Mouse (Mus musculus) neural tube, embryonic 13.5 days (tissue): ENCODE data around the gene Ttc7. TPM values are rescaled to one million over a fixed set of nuclear protein-coding genes. Genes with fewer than 3 reads are reported as not detected.

Source experiments
- ATAC-seq: fragments of 200-750 bp; cut with Nextera tagmentation; 2 replicates; pipeline ENCODE4 v1.8.0; 2017; ENCODE audit warnings: low read depth, mild to moderate bottlenecking, moderate TSS enrichment, moderate library complexity
- H3K27ac ChIP-seq: fragments of 300-500 bp; sonication (generic); replicated peaks from 2 replicates; pipeline ENCODE4 v1.5.1; 2015; ENCODE audit warnings: moderate library complexity, mild to moderate bottlenecking, inconsistent platforms
- H3K27me3 ChIP-seq: fragments of 300-500 bp; sonication (generic); 2 replicates; pipeline ENCODE4 v1.6.1; 2015; ENCODE audit warnings: mild to moderate bottlenecking, inconsistent platforms
- H3K36me3 ChIP-seq: fragments of 300-500 bp; sonication (generic); 2 replicates; pipeline ENCODE4 v1.6.1; 2015; ENCODE audit warnings: mild to moderate bottlenecking, inconsistent platforms
- H3K4me1 ChIP-seq: fragments of 300-500 bp; sonication (generic); replicated peaks from 2 replicates; pipeline ENCODE4 v1.6.1; 2015; ENCODE audit warnings: inconsistent platforms
- H3K4me2 ChIP-seq: fragments of 300-500 bp; sonication (generic); 2 replicates; pipeline ENCODE4 v1.6.1; 2015; ENCODE audit warnings: inconsistent platforms, mild to moderate bottlenecking, moderate library complexity
- H3K4me3 ChIP-seq: fragments of 300-500 bp; sonication (generic); 2 replicates; pipeline ENCODE4 v1.5.1; 2015; ENCODE audit warnings: mild to moderate bottlenecking, inconsistent platforms
- H3K9ac ChIP-seq: fragments of 300-500 bp; sonication (generic); 2 replicates; pipeline ENCODE4 v1.6.1; 2015; ENCODE audit warnings: moderate library complexity, mild to moderate bottlenecking, inconsistent platforms
- H3K9me3 ChIP-seq: fragments of 300-500 bp; sonication (generic); 2 replicates; pipeline ENCODE4 v1.6.1; 2016; ENCODE audit warnings: inconsistent platforms
- WGBS: fragments of 180-500 bp; shearing (Covaris S2); methylation state at CpG from one replicate; pipeline ENCODE4 v1.1.7; 2015; 5-methylcytosine and 5-hydroxymethylcytosine counted together
- polyA plus RNA-seq: library from polyadenylated mRNA; unstranded; fragments of >200 nt; fragmentation: Nextera tagmentation; extraction: Ambion mirVana; gene quantifications from 2 replicates; pipeline ENCODE4 v1.2.1, GENCODE M21; 2015

The Ttc7 gene
- polyA plus RNA-seq, 1 experiment from 2014 or later = 4.9 TPM

GRCm38 (mm10) chr17:87379160-87379624, 96.5 kb downstream of the Ttc7 start:
- Histone ChIP-seq H3K4me3 (no peak overlapping the region), H3K4me2 (no peak overlapping the region), H3K36me3 (no peaks in the 10 kb centered on the region), H3K27me3 (no peaks in the 10 kb centered on the region), H3K9me3 (no peaks in the 10 kb centered on the region), H3K27ac (peak overlapping the region; percentile 80), H3K4me1 (peaks cover 54% of the 10 kb centered on the region), H3K9ac (no peak overlapping the region)
- WGBS = 73% methylated on average over 11 of the region's 11 CpGs
- no peak for ATAC-seq

DNA sequence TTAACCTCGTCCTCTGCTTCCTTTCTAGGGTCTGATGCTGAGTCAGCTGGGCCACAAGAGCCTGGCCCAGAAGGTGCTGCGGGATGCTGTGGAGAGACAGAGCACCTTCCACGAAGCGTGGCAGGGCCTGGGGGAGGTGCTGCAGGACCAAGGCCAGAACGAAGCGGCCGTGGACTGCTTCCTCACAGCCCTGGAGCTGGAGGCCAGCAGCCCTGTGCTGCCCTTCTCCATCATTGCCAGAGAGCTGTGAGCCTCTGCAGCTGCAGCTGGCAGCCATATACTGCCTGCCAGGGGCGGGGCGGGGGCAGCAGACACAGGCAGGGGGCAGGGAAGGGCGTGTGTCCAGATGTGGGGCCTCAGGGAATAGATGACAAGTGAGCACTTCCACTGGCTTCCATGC, 97.1 kb downstream of the Ttc7 start:
- no peaks in the 10 kb centered on the region for H3K9me3 ChIP-seq
- ATAC-seq = 0 out of 2 replicates have a peak, but pooled peaks have one; percentile 13
- H3K9ac ChIP-seq = peak overlapping the region; percentile 39
- no peak overlapping the region for H3K4me3 ChIP-seq
- no peaks in the 10 kb centered on the region for H3K27me3 ChIP-seq
- 49% methylated on average over 10 of the region's 10 CpGs for WGBS
- no peaks in the 10 kb centered on the region for H3K36me3 ChIP-seq
- H3K27ac ChIP-seq = peak overlapping the region; percentile 57
- no peak overlapping the region for H3K4me2 ChIP-seq
- peaks cover 54% of the 10 kb centered on the region for H3K4me1 ChIP-seq

DNA sequence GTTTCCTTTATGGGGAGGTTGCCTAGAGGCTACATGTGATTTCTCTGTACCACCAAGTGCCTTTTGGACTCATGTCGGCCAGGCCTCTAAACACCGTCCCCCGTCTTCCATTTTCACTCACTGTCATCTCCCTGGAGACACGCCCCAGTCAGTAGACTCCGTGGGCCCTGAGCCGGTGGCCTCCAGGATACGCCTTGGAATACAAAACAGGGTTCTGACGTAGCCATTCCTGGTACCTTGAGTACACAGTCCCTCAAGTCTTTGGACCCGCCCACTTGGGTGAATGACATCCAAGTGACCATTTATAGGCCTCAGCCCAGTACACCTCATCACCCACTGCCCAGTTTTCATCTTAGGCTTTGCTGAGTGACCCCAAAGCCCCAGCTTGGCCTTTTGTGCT, 98.0 kb downstream of the Ttc7 start:
- H3K36me3 ChIP-seq = no peaks in the 10 kb centered on the region
- WGBS = 58% methylated on average over 9 of the region's 9 CpGs
- H3K4me2 ChIP-seq = no peak overlapping the region
- no peak for ATAC-seq
- H3K4me3 ChIP-seq = no peak overlapping the region
- H3K4me1 ChIP-seq = peaks cover 53% of the 10 kb centered on the region
- H3K27ac ChIP-seq = no peak overlapping the region
- no peaks in the 10 kb centered on the region for H3K27me3 ChIP-seq
- H3K9me3 ChIP-seq = no peaks in the 10 kb centered on the region
- no peak overlapping the region for H3K9ac ChIP-seq

DNA sequence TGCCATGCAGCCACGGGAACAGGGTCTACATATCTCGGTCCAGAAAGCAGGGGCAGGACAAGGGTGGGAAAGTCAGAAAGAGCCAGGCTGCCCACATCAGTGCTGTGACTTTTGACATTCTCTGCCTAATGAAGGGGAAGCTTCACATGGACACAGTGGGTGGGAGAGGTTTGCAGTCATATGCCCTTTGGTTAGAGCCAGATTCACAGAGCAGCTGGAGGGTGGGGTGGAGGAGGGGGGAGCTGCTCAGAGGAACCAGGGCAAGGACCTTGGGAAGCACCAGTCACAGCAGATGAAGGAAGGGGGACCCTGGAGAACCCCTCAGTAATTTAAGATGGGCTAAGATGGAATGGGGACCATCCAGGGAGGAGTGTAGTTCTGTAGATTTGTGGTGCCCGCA, 103.1 kb downstream of the Ttc7 start:
- Histone ChIP-seq H3K9ac (no peak overlapping the region), H3K4me2 (no peak overlapping the region), H3K36me3 (no peaks in the 10 kb centered on the region), H3K27me3 (no peaks in the 10 kb centered on the region), H3K4me1 (peaks cover 12% of the 10 kb centered on the region), H3K4me3 (no peak overlapping the region), H3K9me3 (no peaks in the 10 kb centered on the region), H3K27ac (no peak overlapping the region)
- no peak for ATAC-seq
- WGBS = 73% methylated on average over 3 of the region's 3 CpGs

GRCm38 (mm10) chr17:87387068-87387467, 104.4 kb downstream of the Ttc7 start:
- H3K36me3 ChIP-seq = no peaks in the 10 kb centered on the region
- H3K9me3 ChIP-seq = no peaks in the 10 kb centered on the region
- H3K4me1 ChIP-seq = peaks cover 9% of the 10 kb centered on the region
- 18% methylated on average over 5 of the region's 5 CpGs for WGBS
- H3K4me3 ChIP-seq = no peak overlapping the region
- no peaks in the 10 kb centered on the region for H3K27me3 ChIP-seq
- peak overlapping the region; percentile 46; the same call in 1 of the 2 replicates for H3K27ac ChIP-seq
- no peak overlapping the region for H3K4me2 ChIP-seq
- peak; percentile 64; the same call in 1 of the 2 replicates for ATAC-seq
- H3K9ac ChIP-seq = 0 out of 2 replicates have a peak overlapping the region, but pooled peaks have one; percentile 26

- H3K27ac ChIP-seq = peak overlapping the region; percentile 28; the same call in 1 of the 2 replicates
- H3K9ac ChIP-seq = no peak overlapping the region
- H3K27me3 ChIP-seq = no peaks in the 10 kb centered on the region
- no peak for ATAC-seq
- no peak overlapping the region for H3K4me3 ChIP-seq
- peaks cover 9% of the 10 kb centered on the region for H3K4me1 ChIP-seq
- no peaks in the 10 kb centered on the region for H3K36me3 ChIP-seq
- no peaks in the 10 kb centered on the region for H3K9me3 ChIP-seq
- H3K4me2 ChIP-seq = no peak overlapping the region
- 39% methylated on average over 7 of the region's 7 CpGs for WGBS
Measured at GRCm38 (mm10) chr17:87391242-87391641, 108.6 kb downstream of the Ttc7 start.

DNA sequence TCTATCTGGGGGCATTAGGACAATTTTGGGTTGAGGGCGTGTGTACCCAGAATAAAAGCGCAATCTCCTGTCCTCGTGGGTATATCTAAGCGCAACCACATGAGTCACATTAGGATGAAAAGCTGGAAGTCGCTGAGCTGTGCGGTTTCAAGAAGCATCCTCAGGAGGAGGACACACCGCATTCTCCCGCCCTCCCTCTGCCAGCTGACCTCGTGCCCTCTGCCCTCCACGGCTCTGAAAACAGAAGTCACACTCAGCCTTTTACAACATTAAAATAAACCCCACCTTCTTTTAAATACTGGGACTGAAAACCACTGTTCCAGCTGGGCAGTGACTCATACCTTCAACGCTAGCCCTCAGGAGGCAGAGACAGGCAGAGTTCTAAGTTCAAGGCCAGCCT, 114.4 kb downstream of the Ttc7 start:
- Histone ChIP-seq H3K36me3 (no peaks in the 10 kb centered on the region), H3K9me3 (no peaks in the 10 kb centered on the region), H3K27me3 (no peaks in the 10 kb centered on the region), H3K4me1 (no peaks in the 10 kb centered on the region), H3K27ac (no peak overlapping the region), H3K4me2 (no peak overlapping the region), H3K9ac (no peak overlapping the region), H3K4me3 (no peak overlapping the region)
- WGBS = 71% methylated on average over 11 of the region's 11 CpGs
- no peak for ATAC-seq

DNA sequence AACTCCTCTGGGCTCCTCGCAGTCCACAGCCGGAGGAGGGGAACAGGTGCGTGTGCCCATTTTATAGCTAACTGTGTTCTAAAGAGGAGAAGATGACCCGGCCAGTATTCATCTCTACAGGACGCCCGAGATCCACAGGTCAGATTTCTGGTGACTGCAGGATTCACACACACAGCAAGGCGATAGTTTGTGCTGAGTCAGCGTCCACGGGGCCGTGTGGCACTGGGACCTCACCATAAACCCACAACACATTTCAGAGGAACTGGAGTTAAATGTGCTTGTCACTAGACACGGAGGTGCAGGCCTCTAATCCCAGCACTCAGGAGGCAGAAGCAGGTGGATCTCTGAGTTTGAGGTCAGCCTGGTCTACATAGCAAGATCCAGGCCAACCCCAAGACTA, 119.8 kb downstream of the Ttc7 start:
- WGBS = 91% methylated on average over 11 of the region's 11 CpGs
- no peak overlapping the region for H3K9ac ChIP-seq
- no peak for ATAC-seq
- no peak overlapping the region for H3K27ac ChIP-seq
- no peaks in the 10 kb centered on the region for H3K36me3 ChIP-seq
- H3K4me1 ChIP-seq = no peaks in the 10 kb centered on the region
- no peak overlapping the region for H3K4me3 ChIP-seq
- no peak overlapping the region for H3K4me2 ChIP-seq
- H3K27me3 ChIP-seq = no peaks in the 10 kb centered on the region
- no peaks in the 10 kb centered on the region for H3K9me3 ChIP-seq

DNA sequence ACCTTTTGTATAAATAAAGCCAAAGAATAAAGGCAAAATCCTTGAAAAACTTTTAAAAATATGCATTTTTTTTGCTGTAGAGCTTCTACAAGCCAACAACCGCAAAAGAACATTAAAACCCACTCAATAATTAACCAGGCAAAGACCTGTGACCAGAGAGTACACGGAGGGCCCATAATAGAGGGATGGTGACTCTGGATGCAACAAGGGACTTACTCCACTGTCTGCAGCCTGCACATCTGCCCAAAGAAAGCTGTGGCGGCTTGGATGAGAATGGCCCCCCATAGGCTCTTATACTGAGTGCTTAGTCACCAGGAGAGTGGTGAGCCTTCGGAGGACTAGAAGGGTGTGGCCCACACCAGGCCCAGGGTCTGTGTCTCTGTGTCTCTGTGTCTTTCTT, 120.8 kb downstream of the Ttc7 start:
- 64% methylated on average over 4 of the region's 4 CpGs for WGBS
- Histone ChIP-seq H3K27ac (no peak overlapping the region), H3K4me1 (no peaks in the 10 kb centered on the region), H3K4me3 (no peak overlapping the region), H3K9ac (no peak overlapping the region), H3K27me3 (no peaks in the 10 kb centered on the region), H3K9me3 (no peaks in the 10 kb centered on the region), H3K4me2 (no peak overlapping the region), H3K36me3 (no peaks in the 10 kb centered on the region)
- ATAC-seq = no peak

DNA sequence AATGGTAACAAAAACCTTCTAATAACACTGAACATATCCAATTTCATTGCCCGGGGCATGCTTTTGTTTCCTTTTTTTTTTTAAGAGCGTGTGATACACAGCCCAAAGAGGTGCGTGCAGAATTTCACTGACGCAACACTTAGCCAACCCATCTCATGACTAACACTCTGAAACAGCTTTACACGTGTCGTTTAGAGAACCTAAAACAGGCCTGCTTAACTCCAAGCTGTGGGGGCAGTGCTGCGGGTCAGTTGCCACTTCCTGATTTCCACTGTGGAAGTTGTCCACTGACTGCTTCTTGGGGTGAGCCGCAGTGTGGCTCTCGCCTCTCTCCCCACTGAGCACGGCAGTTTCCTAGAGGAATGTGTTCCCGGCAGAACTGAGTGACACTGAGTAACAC, 122.9 kb downstream of the Ttc7 start:
- H3K4me1 ChIP-seq = no peaks in the 10 kb centered on the region
- WGBS = 73% methylated on average over 11 of the region's 11 CpGs

GRCm38 (mm10) chr17:87406646-87407045, 124.0 kb downstream of the Ttc7 start:
- Histone ChIP-seq H3K27me3 (no peaks in the 10 kb centered on the region), H3K27ac (no peak overlapping the region), H3K4me3 (no peak overlapping the region), H3K4me1 (no peaks in the 10 kb centered on the region), H3K4me2 (no peak overlapping the region), H3K9ac (no peak overlapping the region), H3K9me3 (no peaks in the 10 kb centered on the region), H3K36me3 (no peaks in the 10 kb centered on the region)
- no peak for ATAC-seq
- WGBS = 81% methylated on average over 4 of the region's 4 CpGs

More for the DNA sequence above, 122.9 kb downstream of the Ttc7 start:
- no peak overlapping the region for H3K27ac ChIP-seq
- no peak overlapping the region for H3K4me3 ChIP-seq
- no peaks in the 10 kb centered on the region for H3K9me3 ChIP-seq
- no peaks in the 10 kb centered on the region for H3K27me3 ChIP-seq
- ATAC-seq = no peak
- H3K9ac ChIP-seq = no peak overlapping the region
- H3K4me2 ChIP-seq = no peak overlapping the region
- H3K36me3 ChIP-seq = no peaks in the 10 kb centered on the region

GRCm38 (mm10) chr17:87418082-87418481, 135.4 kb downstream of the Ttc7 start:
- H3K36me3 ChIP-seq = 0 out of 2 replicates have a peak, but pooled peaks cover 7% of the 10 kb centered on the region
- no peaks in the 10 kb centered on the region for H3K4me1 ChIP-seq
- H3K4me3 ChIP-seq = no peak overlapping the region
- H3K4me2 ChIP-seq = no peak overlapping the region
- 80% methylated on average over 7 of the region's 7 CpGs for WGBS
- no peak overlapping the region for H3K27ac ChIP-seq
- no peaks in the 10 kb centered on the region for H3K9me3 ChIP-seq
- no peaks in the 10 kb centered on the region for H3K27me3 ChIP-seq
- no peak for ATAC-seq
- no peak overlapping the region for H3K9ac ChIP-seq

GRCm38 (mm10) chr17:87427511-87427910, 144.8 kb downstream of the Ttc7 start, which contains the start of gene Stpg4:
Gene Stpg4, minus strand, starts transcription at chr17:87427741.
- no peaks in the 10 kb centered on the region for H3K9me3 ChIP-seq
- H3K9ac ChIP-seq = no peak within 1 kb of the TSS
- no peak within 1 kb of the TSS for H3K4me3 ChIP-seq
- H3K27ac ChIP-seq = no peak within 1 kb of the TSS
- H3K4me1 ChIP-seq = no peaks in the 10 kb centered on the region
- no peaks in the 10 kb centered on the region for H3K27me3 ChIP-seq
- ATAC-seq = no peak
- H3K4me2 ChIP-seq = no peak within 1 kb of the TSS
- H3K36me3 ChIP-seq = peaks cover 39% of the 10 kb centered on the region
- 60% methylated on average over 24 of the region's 24 CpGs for WGBS
